Mouse (Mus musculus): Measurements from ENCODE around the gene Meis3. TPM values are rescaled to one million over a fixed set of nuclear protein-coding genes. Genes with fewer than 3 reads are reported as not detected.

Gene Meis3
- total and polyA plus RNA-seq, 2 experiments from 2014 or later = 90.9 to 98.6 TPM

GRCm38 (mm10) chr7:16175542-16175931, 647 bp downstream of the Meis3 start:
- DNase-seq (no peak), ATAC-seq (peak; percentile 64)
- WGBS = under 1% methylated on average over 10 of the region's 10 CpGs
- H3K4me1 ChIP-seq (ENCODE audit: insufficient read depth) = peaks cover 10% of the 10 kb centered on the region
- peak overlapping the region; percentile 85 for H3K4me3 ChIP-seq (ENCODE audit: low read depth, low read length)
- H3K4me2 ChIP-seq (ENCODE audit: low read depth) = peak overlapping the region; percentile 73
- peak overlapping the region; percentile 84 for H3K27ac ChIP-seq (ENCODE audit: low read depth, low read length)
- H3K9ac ChIP-seq = peak overlapping the region; percentile 83
- H3K36me3 ChIP-seq (ENCODE audit: insufficient read depth) = peaks cover 32% of the 10 kb centered on the region
- H3K27me3 ChIP-seq (ENCODE audit: insufficient read depth, low read length) = no peaks in the 10 kb centered on the region
- no peak for TF ChIP-seq CTCF (IDR thresholded peaks at IDR 0.05; ENCODE audit: low read depth)
- no peaks in the 10 kb centered on the region for H3K9me3 ChIP-seq (ENCODE audit: low read length)

- H3K27me3 ChIP-seq (ENCODE audit: insufficient read depth, low read length) = no peaks in the 10 kb centered on the region
- peaks cover 41% of the 10 kb centered on the region for H3K36me3 ChIP-seq (ENCODE audit: insufficient read depth)
- DNase-seq (no peak), ATAC-seq (no peak)
- H3K4me2 ChIP-seq (ENCODE audit: low read depth) = no peak overlapping the region
- H3K4me1 ChIP-seq (ENCODE audit: insufficient read depth) = peaks cover 10% of the 10 kb centered on the region
- H3K9ac ChIP-seq = no peak overlapping the region
- no peaks in the 10 kb centered on the region for H3K9me3 ChIP-seq (ENCODE audit: low read length)
- H3K4me3 ChIP-seq (ENCODE audit: low read depth, low read length) = no peak overlapping the region
- H3K27ac ChIP-seq (ENCODE audit: low read depth, low read length) = no peak overlapping the region
- TF ChIP-seq CTCF (IDR thresholded peaks at IDR 0.05; ENCODE audit: low read depth) = no peak
- 80% methylated on average over 4 of the region's 4 CpGs for WGBS
Observed at GRCm38 (mm10) chr7:16178114-16178513, 3.2 kb downstream of the Meis3 start.

GRCm38 (mm10) chr7:16183663-16184062, 8.8 kb downstream of the Meis3 start:
- peaks cover 50% of the 10 kb centered on the region for H3K36me3 ChIP-seq (ENCODE audit: insufficient read depth)

GRCm38 (mm10) chr7:16187494-16187893, 12.6 kb downstream of the Meis3 start:
- TF ChIP-seq CTCF (IDR thresholded peaks at IDR 0.05; ENCODE audit: low read depth) = no peak
- H3K4me2 ChIP-seq (ENCODE audit: low read depth) = no peak overlapping the region
- H3K9ac ChIP-seq = no peak overlapping the region
- H3K4me1 ChIP-seq (ENCODE audit: insufficient read depth) = no peaks in the 10 kb centered on the region
- H3K27ac ChIP-seq (ENCODE audit: low read depth, low read length) = no peak overlapping the region
- no peaks in the 10 kb centered on the region for H3K27me3 ChIP-seq (ENCODE audit: insufficient read depth, low read length)
- DNase-seq (no peak), ATAC-seq (no peak)
- no peak overlapping the region for H3K4me3 ChIP-seq (ENCODE audit: low read depth, low read length)
- peaks cover 26% of the 10 kb centered on the region for H3K36me3 ChIP-seq (ENCODE audit: insufficient read depth)
- 82% methylated on average over 8 of the region's 8 CpGs for WGBS
- H3K9me3 ChIP-seq (ENCODE audit: low read length) = no peaks in the 10 kb centered on the region

More at GRCm38 (mm10) chr7:16183663-16184062, 8.8 kb downstream of the Meis3 start:
- Histone ChIP-seq H3K9me3 (ENCODE audit: low read length) (no peaks in the 10 kb centered on the region), H3K9ac (no peak overlapping the region), H3K4me1 (ENCODE audit: insufficient read depth) (no peaks in the 10 kb centered on the region), H3K27ac (ENCODE audit: low read depth, low read length) (no peak overlapping the region), H3K27me3 (ENCODE audit: insufficient read depth, low read length) (no peaks in the 10 kb centered on the region), H3K4me3 (ENCODE audit: low read depth, low read length) (no peak overlapping the region), H3K4me2 (ENCODE audit: low read depth) (no peak overlapping the region)
- TF ChIP-seq CTCF (IDR thresholded peaks at IDR 0.05; ENCODE audit: low read depth) = no peak
- no peak for ATAC-seq
- WGBS = 22% methylated on average over 8 of the region's 8 CpGs
- no peak for DNase-seq

GRCm38 (mm10) chr7:16192315-16192714, 17.4 kb downstream of the Meis3 start:
- peaks cover 1% of the 10 kb centered on the region; the same call in 1 of the 2 replicates for H3K36me3 ChIP-seq (ENCODE audit: insufficient read depth)
- H3K9me3 ChIP-seq (ENCODE audit: low read length) = no peaks in the 10 kb centered on the region
- DNase-seq (peak; percentile 91), ATAC-seq (peak; percentile 81)
- no peak overlapping the region for H3K4me2 ChIP-seq (ENCODE audit: low read depth)
- H3K27me3 ChIP-seq (ENCODE audit: insufficient read depth, low read length) = no peaks in the 10 kb centered on the region
- 18% methylated on average over 5 of the region's 5 CpGs for WGBS
- H3K27ac ChIP-seq (ENCODE audit: low read depth, low read length) = no peak overlapping the region
- H3K9ac ChIP-seq = no peak overlapping the region
- no peaks in the 10 kb centered on the region for H3K4me1 ChIP-seq (ENCODE audit: insufficient read depth)
- TF ChIP-seq CTCF (IDR thresholded peaks at IDR 0.05; ENCODE audit: low read depth) = peak; percentile 77
- H3K4me3 ChIP-seq (ENCODE audit: low read depth, low read length) = no peak overlapping the region

GRCm38 (mm10) chr7:16193702-16194101, 18.8 kb downstream of the Meis3 start:
- H3K36me3 ChIP-seq (ENCODE audit: insufficient read depth) = peaks cover 15% of the 10 kb centered on the region
- no peaks in the 10 kb centered on the region for H3K27me3 ChIP-seq (ENCODE audit: insufficient read depth, low read length)
- ATAC-seq = no peak
- H3K27ac ChIP-seq (ENCODE audit: low read depth, low read length) = no peak overlapping the region
- DNase-seq = no peak
- H3K4me1 ChIP-seq (ENCODE audit: insufficient read depth) = no peaks in the 10 kb centered on the region
- no peak overlapping the region for H3K4me3 ChIP-seq (ENCODE audit: low read depth, low read length)
- no peak overlapping the region for H3K4me2 ChIP-seq (ENCODE audit: low read depth)
- no peak for TF ChIP-seq CTCF (IDR thresholded peaks at IDR 0.05; ENCODE audit: low read depth)
- 61% methylated on average over 3 of the region's 3 CpGs for WGBS
- no peak overlapping the region for H3K9ac ChIP-seq
- H3K9me3 ChIP-seq (ENCODE audit: low read length) = no peaks in the 10 kb centered on the region

GRCm38 (mm10) chr7:16196616-16197015, 21.7 kb downstream of the Meis3 start:
- Histone ChIP-seq H3K9ac (no peak overlapping the region), H3K27ac (ENCODE audit: low read depth, low read length) (no peak overlapping the region), H3K9me3 (ENCODE audit: low read length) (no peaks in the 10 kb centered on the region), H3K4me1 (ENCODE audit: insufficient read depth) (no peaks in the 10 kb centered on the region), H3K36me3 (ENCODE audit: insufficient read depth) (peaks cover 36% of the 10 kb centered on the region), H3K27me3 (ENCODE audit: insufficient read depth, low read length) (no peaks in the 10 kb centered on the region), H3K4me2 (ENCODE audit: low read depth) (no peak overlapping the region), H3K4me3 (ENCODE audit: low read depth, low read length) (no peak overlapping the region)
- DNase-seq (no peak), ATAC-seq (no peak)
- WGBS = 55% methylated on average over 6 of the region's 6 CpGs
- no peak for TF ChIP-seq CTCF (IDR thresholded peaks at IDR 0.05; ENCODE audit: low read depth)

Measured in forebrain, postnatal 0 days (tissue).